Mouse (Mus musculus) hindbrain, embryonic 10.5 days (tissue): ENCODE measurements at regions not wholly inside any gene's neighbourhood (a gene's known extent, or its start where the extent isn't known, plus 50 kb on each side); places are given as distances from the start of the nearest gene placed in this dataset.

ENCODE experiments used
- DNase-seq: peaks from one replicate; pipeline ENCODE4 v3.0.0-alpha.2; 2017; ENCODE audit warnings: low spot score
- H3K27ac ChIP-seq: fragments of 300-500 bp; sonication (generic); 2 replicates; pipeline ENCODE4 v1.5.1; 2016; ENCODE audit warnings: mild to moderate bottlenecking, moderate library complexity
- H3K27me3 ChIP-seq: fragments of 300-500 bp; sonication (generic); 2 replicates; pipeline ENCODE4 v1.6.1; 2016; ENCODE audit warnings: mild to moderate bottlenecking; ENCODE audit not compliant: poor library complexity, insufficient read depth, severe bottlenecking
- H3K36me3 ChIP-seq: fragments of 300-500 bp; sonication (generic); 2 replicates; pipeline ENCODE4 v1.6.1; 2016; ENCODE audit warnings: mild to moderate bottlenecking, moderate library complexity
- H3K4me1 ChIP-seq: fragments of 300-500 bp; sonication (generic); replicated peaks from 2 replicates; pipeline ENCODE4 v1.6.1; 2016; ENCODE audit warnings: mild to moderate bottlenecking
- H3K4me3 ChIP-seq: fragments of 300-500 bp; sonication (generic); 2 replicates; pipeline ENCODE4 v1.5.1; 2016; ENCODE audit warnings: mild to moderate bottlenecking, moderate library complexity
- H3K9me3 ChIP-seq: fragments of 300-500 bp; sonication (generic); 2 replicates; pipeline ENCODE4 v1.6.1; 2016; ENCODE audit warnings: mild to moderate bottlenecking, moderate library complexity
- WGBS: fragments of 180-500 bp; shearing (Covaris S2); methylation state at CpG from one replicate; pipeline ENCODE4 v1.1.7; 2016; 5-methylcytosine and 5-hydroxymethylcytosine counted together

DNA sequence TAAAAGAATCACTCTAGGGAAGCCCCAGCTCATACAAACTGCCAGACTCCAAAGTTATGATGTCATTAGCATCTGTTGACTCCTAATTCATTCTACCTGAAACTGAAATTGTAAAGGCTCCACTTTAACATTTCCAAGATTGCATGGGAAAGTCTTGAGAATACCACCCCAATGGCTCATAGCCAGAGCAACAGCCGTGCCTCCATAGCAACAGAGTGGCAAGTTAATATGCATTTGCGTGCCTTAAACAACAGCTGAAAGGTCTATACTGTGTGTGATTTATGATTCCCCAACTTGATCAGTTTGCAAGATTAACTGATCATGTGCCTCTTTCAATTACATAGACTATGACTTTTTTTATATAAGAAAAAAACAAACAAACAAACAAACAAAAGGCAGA, 190.8 kb upstream of the Ppargc1a start:
- H3K4me3 ChIP-seq, result no peak overlapping the region
- no peak overlapping the region for H3K27ac ChIP-seq
- no peaks in the 10 kb centered on the region for H3K36me3 ChIP-seq
- no peaks in the 10 kb centered on the region for H3K4me1 ChIP-seq
- H3K27me3 ChIP-seq, result no peaks in the 10 kb centered on the region
- no peaks in the 10 kb centered on the region for H3K9me3 ChIP-seq
- DNase-seq, result no peak
- WGBS, result 89% methylated on average over 2 of the region's 2 CpGs

- Histone ChIP-seq H3K4me3 (no peak overlapping the region), H3K4me1 (no peaks in the 10 kb centered on the region), H3K27me3 (no peaks in the 10 kb centered on the region), H3K27ac (no peak overlapping the region), H3K36me3 (no peaks in the 10 kb centered on the region), H3K9me3 (no peaks in the 10 kb centered on the region)
- WGBS, result 86% methylated on average over 2 of the region's 2 CpGs
- no peak for DNase-seq
These were observed 190.3 kb upstream of the Ppargc1a start for GRCm38 (mm10) chr5:51757864-51758263.

DNA sequence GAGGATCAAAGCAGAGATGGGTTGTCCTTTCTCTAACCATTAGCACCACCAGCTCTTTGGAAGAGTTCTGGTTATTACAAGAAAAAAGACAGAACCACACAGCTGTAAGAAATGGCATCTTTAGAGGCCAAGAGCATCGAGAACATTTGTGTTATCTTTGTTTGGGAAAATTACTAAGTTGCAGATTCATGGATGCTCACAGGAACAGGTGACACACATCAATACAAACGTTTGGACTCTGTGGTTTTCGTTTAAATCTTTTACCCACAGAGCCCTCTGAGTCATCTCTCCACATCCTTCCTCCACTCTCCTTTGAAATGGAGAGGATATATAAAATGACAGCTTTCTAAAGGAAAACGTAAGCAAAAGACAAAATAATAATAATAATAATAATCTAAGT, 184.5 kb upstream of the Ppargc1a start:
- H3K36me3 ChIP-seq, result no peaks in the 10 kb centered on the region
- no peak for DNase-seq
- no peaks in the 10 kb centered on the region for H3K9me3 ChIP-seq
- no peak overlapping the region for H3K27ac ChIP-seq
- no peak overlapping the region for H3K4me3 ChIP-seq
- 78% methylated on average over 4 of the region's 4 CpGs for WGBS
- H3K27me3 ChIP-seq, result no peaks in the 10 kb centered on the region
- H3K4me1 ChIP-seq, result no peaks in the 10 kb centered on the region

- no peaks in the 10 kb centered on the region for H3K27me3 ChIP-seq
- DNase-seq, result no peak
- no peaks in the 10 kb centered on the region for H3K9me3 ChIP-seq
- H3K36me3 ChIP-seq, result no peaks in the 10 kb centered on the region
- H3K4me1 ChIP-seq, result no peaks in the 10 kb centered on the region
- no peak overlapping the region for H3K27ac ChIP-seq
- no peak overlapping the region for H3K4me3 ChIP-seq
- 89% methylated on average over 8 of the region's 8 CpGs for WGBS
These were observed 182.9 kb upstream of the Ppargc1a start for GRCm38 (mm10) chr5:51750456-51750855.

GRCm38 (mm10) chr5:51740893-51741292, 173.4 kb upstream of the Ppargc1a start:
- H3K27ac ChIP-seq, result no peak overlapping the region
- 97% methylated on average over 8 of the region's 8 CpGs for WGBS
- no peak overlapping the region for H3K4me3 ChIP-seq
- no peaks in the 10 kb centered on the region for H3K4me1 ChIP-seq
- no peaks in the 10 kb centered on the region for H3K9me3 ChIP-seq
- no peaks in the 10 kb centered on the region for H3K27me3 ChIP-seq
- H3K36me3 ChIP-seq, result no peaks in the 10 kb centered on the region
- DNase-seq, result no peak

DNA sequence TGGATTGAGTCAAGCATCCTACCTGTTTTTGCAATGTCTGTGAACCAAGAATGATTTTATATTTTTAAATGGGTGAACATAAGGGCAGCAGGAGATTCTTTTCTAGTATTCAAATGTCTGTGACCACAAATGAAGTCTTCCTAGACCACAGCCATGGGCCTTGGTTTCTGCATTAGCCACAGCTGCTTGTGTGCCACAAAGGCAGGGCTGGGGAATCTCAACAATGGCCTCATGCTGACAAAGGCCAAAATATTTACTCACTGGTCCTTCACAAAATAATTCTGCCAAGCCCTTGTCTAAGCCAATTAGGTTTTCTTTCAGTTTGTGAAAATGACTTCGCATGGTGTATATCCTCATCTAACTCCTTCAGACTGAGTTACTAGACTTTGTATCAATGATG, 162.7 kb upstream of the Ppargc1a start:
- no peaks in the 10 kb centered on the region for H3K36me3 ChIP-seq
- no peaks in the 10 kb centered on the region for H3K4me1 ChIP-seq
- H3K4me3 ChIP-seq, result no peak overlapping the region
- no peaks in the 10 kb centered on the region for H3K9me3 ChIP-seq
- WGBS, result 53% methylated on average over 1 of the region's 1 CpGs
- no peaks in the 10 kb centered on the region for H3K27me3 ChIP-seq
- DNase-seq, result no peak
- H3K27ac ChIP-seq, result no peak overlapping the region

DNA sequence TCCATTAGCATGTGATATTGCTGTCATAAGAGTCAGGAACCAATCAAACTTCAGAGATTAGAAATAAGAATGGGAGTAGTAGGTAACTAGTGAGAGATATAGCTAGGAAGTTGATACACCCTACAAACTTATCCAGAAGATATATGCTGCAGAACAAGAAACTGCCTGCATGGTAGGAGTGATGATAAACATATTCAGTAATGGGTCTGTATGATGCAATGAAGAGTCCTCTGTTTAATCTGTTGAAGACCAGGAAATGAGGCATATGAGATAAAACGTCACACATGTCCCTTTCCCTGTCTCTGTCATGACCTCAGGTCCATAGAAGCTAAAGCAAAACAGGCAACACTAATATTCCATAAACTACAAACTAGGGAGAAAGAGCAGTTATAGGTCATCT, 162.2 kb upstream of the Ppargc1a start:
- no peaks in the 10 kb centered on the region for H3K9me3 ChIP-seq
- H3K4me3 ChIP-seq, result no peak overlapping the region
- WGBS, result 78% methylated on average over 1 of the region's 1 CpGs
- no peak for DNase-seq
- no peak overlapping the region for H3K27ac ChIP-seq
- no peaks in the 10 kb centered on the region for H3K36me3 ChIP-seq
- H3K27me3 ChIP-seq, result no peaks in the 10 kb centered on the region
- no peaks in the 10 kb centered on the region for H3K4me1 ChIP-seq

GRCm38 (mm10) chr5:51726762-51727161, 159.2 kb upstream of the Ppargc1a start:
- Histone ChIP-seq H3K27ac (no peak overlapping the region), H3K4me1 (no peaks in the 10 kb centered on the region), H3K9me3 (no peaks in the 10 kb centered on the region), H3K27me3 (no peaks in the 10 kb centered on the region), H3K36me3 (no peaks in the 10 kb centered on the region), H3K4me3 (no peak overlapping the region)
- DNase-seq, result no peak

GRCm38 (mm10) chr5:51718911-51719310, 151.4 kb upstream of the Ppargc1a start:
- no peak overlapping the region for H3K4me3 ChIP-seq
- no peaks in the 10 kb centered on the region for H3K9me3 ChIP-seq
- H3K27me3 ChIP-seq, result no peaks in the 10 kb centered on the region
- no peak for DNase-seq
- H3K4me1 ChIP-seq, result no peaks in the 10 kb centered on the region
- no peaks in the 10 kb centered on the region for H3K36me3 ChIP-seq
- WGBS, result 88% methylated on average over 8 of the region's 8 CpGs
- H3K27ac ChIP-seq, result no peak overlapping the region

DNA sequence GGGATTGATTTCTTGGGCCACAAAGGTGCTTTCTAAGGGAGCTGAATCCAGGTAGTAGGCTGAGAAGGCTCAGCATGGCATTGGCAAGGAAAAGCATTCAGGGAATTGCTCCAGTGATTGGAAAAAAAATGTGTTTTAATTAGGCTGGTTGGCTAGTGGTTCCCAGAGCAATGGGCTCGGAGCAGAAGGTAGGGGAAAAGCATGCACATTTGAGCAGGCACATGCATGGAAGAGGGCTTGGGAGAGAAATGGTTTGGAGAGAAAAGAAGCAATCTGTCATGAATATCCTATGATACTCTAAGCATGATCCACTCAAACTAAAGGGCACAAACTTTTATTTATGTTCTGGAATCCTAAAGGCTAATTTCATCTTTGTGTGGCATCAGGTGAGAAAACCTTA, 150.9 kb upstream of the Ppargc1a start:
- Histone ChIP-seq H3K4me3 (no peak overlapping the region), H3K36me3 (no peaks in the 10 kb centered on the region), H3K9me3 (no peaks in the 10 kb centered on the region), H3K4me1 (no peaks in the 10 kb centered on the region), H3K27me3 (no peaks in the 10 kb centered on the region), H3K27ac (no peak overlapping the region)
- 83% methylated on average over 1 of the region's 1 CpGs for WGBS
- no peak for DNase-seq

- WGBS, result 87% methylated on average over 8 of the region's 8 CpGs
- Histone ChIP-seq H3K4me1 (no peaks in the 10 kb centered on the region), H3K27ac (no peak overlapping the region), H3K9me3 (no peaks in the 10 kb centered on the region), H3K27me3 (no peaks in the 10 kb centered on the region), H3K4me3 (no peak overlapping the region), H3K36me3 (no peaks in the 10 kb centered on the region)
- no peak for DNase-seq
These were observed 144.5 kb upstream of the Ppargc1a start for GRCm38 (mm10) chr5:51711860-51712560.

- H3K27ac ChIP-seq, result no peak overlapping the region
- H3K36me3 ChIP-seq, result no peaks in the 10 kb centered on the region
- no peak for DNase-seq
- H3K4me1 ChIP-seq, result no peaks in the 10 kb centered on the region
- H3K9me3 ChIP-seq, result no peaks in the 10 kb centered on the region
- WGBS, result 89% methylated on average over 4 of the region's 4 CpGs
- no peaks in the 10 kb centered on the region for H3K27me3 ChIP-seq
- no peak overlapping the region for H3K4me3 ChIP-seq
These were observed 143.1 kb upstream of the Ppargc1a start for GRCm38 (mm10) chr5:51710664-51711063.

- Histone ChIP-seq H3K27me3 (no peaks in the 10 kb centered on the region), H3K4me3 (no peak overlapping the region), H3K9me3 (no peaks in the 10 kb centered on the region), H3K36me3 (no peaks in the 10 kb centered on the region), H3K27ac (no peak overlapping the region), H3K4me1 (no peaks in the 10 kb centered on the region)
- DNase-seq, result no peak
- WGBS, result 87% methylated on average over 6 of the region's 6 CpGs
These were observed 142.0 kb upstream of the Ppargc1a start for GRCm38 (mm10) chr5:51709447-51709991.

GRCm38 (mm10) chr5:51679884-51680283, 112.4 kb upstream of the Ppargc1a start:
- no peaks in the 10 kb centered on the region for H3K27me3 ChIP-seq
- WGBS, result 89% methylated on average over 4 of the region's 4 CpGs
- no peaks in the 10 kb centered on the region for H3K36me3 ChIP-seq
- H3K9me3 ChIP-seq, result no peaks in the 10 kb centered on the region
- DNase-seq, result no peak
- H3K27ac ChIP-seq, result no peak overlapping the region
- no peaks in the 10 kb centered on the region for H3K4me1 ChIP-seq
- H3K4me3 ChIP-seq, result no peak overlapping the region
